Mouse (Mus musculus) ES-E14 (cell line): Measurements from ENCODE around the gene Tars2. TPM values are rescaled to one million over a fixed set of nuclear protein-coding genes. Genes with fewer than 3 reads are reported as not detected.

ENCODE experiments used
- DNase-seq: peaks from one replicate; pipeline ENCODE4 v3.0.0-alpha.2; 2013; ENCODE audit warnings: low read depth, low spot score
- H3K27ac ChIP-seq: 2 replicates; pipeline ENCODE4 v1.5.1; 2012; ENCODE audit warnings: low read depth, mild to moderate bottlenecking, low read length, moderate library complexity, mixed read lengths; ENCODE audit not compliant: poor library complexity, insufficient read depth, severe bottlenecking
- H3K36me3 ChIP-seq: 2 replicates; pipeline ENCODE4 v1.6.1; 2012; ENCODE audit warnings: mild to moderate bottlenecking, low read length, moderate library complexity, mixed read lengths; ENCODE audit not compliant: control insufficient read depth, poor library complexity, insufficient read depth, severe bottlenecking
- H3K4me1 ChIP-seq, 2 experiments: fragments of 150-350 bp in 1 of 2; sonication (generic) in 1 of 2; 2 replicates each; pipeline ENCODE4 v1.6.1; 2012; ENCODE audit warnings: low read length in 2 of 2, mild to moderate bottlenecking in 1 of 2, mixed read lengths in 1 of 2; ENCODE audit not compliant: control insufficient read depth in 2 of 2, insufficient read depth in 2 of 2, poor library complexity in 1 of 2
- H3K4me3 ChIP-seq, 2 experiments: fragments of 150-350 bp in 1 of 2; sonication (generic) in 1 of 2; 2 replicates each; pipeline ENCODE4 v1.5.1; 2012; ENCODE audit warnings: low read length in 2 of 2, low read depth in 1 of 2, mild to moderate bottlenecking in 1 of 2, mixed read lengths in 1 of 2; ENCODE audit not compliant: insufficient read depth in 1 of 2, poor library complexity in 1 of 2, severe bottlenecking in 1 of 2
- H3K9ac ChIP-seq: 2 replicates; pipeline ENCODE4 v1.6.1; 2012; ENCODE audit warnings: low read depth, mild to moderate bottlenecking, low read length, mixed read lengths; ENCODE audit not compliant: poor library complexity, insufficient read depth, severe bottlenecking
- H3K9me3 ChIP-seq: fragments of 150-350 bp; sonication (generic); 2 replicates; pipeline ENCODE4 v1.6.1; 2012; ENCODE audit warnings: low read depth, mild to moderate bottlenecking, low read length; ENCODE audit not compliant: control insufficient read depth, insufficient read depth
- CHD2 ChIP-seq: IDR thresholded peaks from 2 replicates; pipeline ENCODE4 v1.6.1; 2014; ENCODE audit warnings: mild to moderate bottlenecking, low read depth, low read length, inconsistent platforms
- HCFC1 ChIP-seq: IDR thresholded peaks from 2 replicates; pipeline ENCODE4 v1.6.1; 2012; ENCODE audit warnings: low read length, inconsistent platforms, borderline replicate concordance; ENCODE audit not compliant: insufficient read depth
- MAFK ChIP-seq: IDR thresholded peaks from 2 replicates; pipeline ENCODE4 v1.6.1; 2014; ENCODE audit warnings: mild to moderate bottlenecking, low read depth, low read length, inconsistent platforms; ENCODE audit not compliant: insufficient read depth
- ZC3H11A ChIP-seq: IDR thresholded peaks from 2 replicates; pipeline ENCODE4 v1.6.1; 2012; ENCODE audit warnings: low read depth, mild to moderate bottlenecking, inconsistent platforms, low read length, borderline replicate concordance
- ZNF384 ChIP-seq: IDR thresholded peaks from 2 replicates; pipeline ENCODE4 v1.6.1; 2012; ENCODE audit warnings: low read depth, low read length, inconsistent platforms
- in situ Hi-C, 2 experiments: fragments of 600-800 bp; cut with MboI; formaldehyde crosslinking; loops; one replicate each; pipeline ENCODE4 v1.15.1; 2025; ENCODE audit warnings: low sequenced_read_pairs in 2 of 2, inconsistent platforms in 1 of 2; ENCODE audit not compliant: unreplicated experiment in 2 of 2
- total RNA-seq: library from RNA; depleted of rRNA; stranded (reverse); fragments of 300-350 nt; gene quantifications from 2 replicates; pipeline ENCODE4 v1.2.3, GENCODE M21; 2012

Gene Tars2
- total RNA-seq, 1 experiment = 85.9 TPM

GRCm38 (mm10) chr3:95732744-95733521 lies 27.1 kb downstream of the Tars2 start:
- in situ Hi-C loops = no loop called here
- H3K9me3 ChIP-seq = no peaks in the 10 kb centered on the region
- no peak overlapping the region for H3K4me3 ChIP-seq
- DNase-seq = no peak
- peaks cover 9 to 33% of the 10 kb centered on the region in 2 experiments; a peak in 3 of 4 replicates for H3K4me1 ChIP-seq
- no peak overlapping the region for H3K9ac ChIP-seq
- no peak for TF ChIP-seq ZNF384
- no peak for TF ChIP-seq HCFC1
- no peak for TF ChIP-seq ZC3H11A
- no peak for TF ChIP-seq MAFK
- no peak for TF ChIP-seq CHD2
- H3K27ac ChIP-seq = no peak overlapping the region
- peaks cover 3% of the 10 kb centered on the region; the same call in 1 of the 2 replicates for H3K36me3 ChIP-seq

GRCm38 (mm10) chr3:95732297-95732696 lies 27.7 kb downstream of the Tars2 start:
- no peak for DNase-seq
- H3K9ac ChIP-seq = no peak overlapping the region
- H3K27ac ChIP-seq = no peak overlapping the region
- peaks cover 3% of the 10 kb centered on the region; the same call in 1 of the 2 replicates for H3K36me3 ChIP-seq
- H3K4me3 ChIP-seq = no peak overlapping the region
- in situ Hi-C loops = no loop called here
- TF ChIP-seq MAFK (no peak), ZNF384 (no peak), ZC3H11A (no peak), HCFC1 (no peak), CHD2 (no peak)
- no peaks in the 10 kb centered on the region for H3K9me3 ChIP-seq
- H3K4me1 ChIP-seq = peaks cover 8 to 28% of the 10 kb centered on the region in 2 experiments; a peak in 3 of 4 replicates

DNA sequence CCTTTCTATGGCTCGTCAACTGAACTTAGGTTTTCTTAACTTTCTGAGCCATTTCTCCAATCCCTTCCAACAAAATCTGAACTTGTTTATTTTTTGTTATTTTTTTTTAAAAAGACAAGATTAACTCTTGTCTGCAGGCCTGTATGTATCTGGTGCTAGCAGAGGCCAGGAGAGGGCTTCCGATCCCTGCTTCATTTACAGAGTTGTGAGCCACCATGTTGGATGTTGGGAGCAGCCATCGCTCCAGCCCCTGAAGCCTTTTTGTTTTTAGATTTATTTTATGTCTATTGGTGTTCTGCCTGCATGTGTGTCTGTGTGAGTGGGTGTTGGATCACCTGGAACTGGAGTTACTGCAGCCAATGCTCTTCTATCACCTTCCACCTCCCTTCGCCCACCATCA lies 28.2 kb downstream of the Tars2 start:
- in situ Hi-C loops = no loop called here
- H3K36me3 ChIP-seq = peaks cover 3% of the 10 kb centered on the region; the same call in 1 of the 2 replicates
- H3K27ac ChIP-seq = no peak overlapping the region
- H3K4me1 ChIP-seq = peaks cover 7 to 28% of the 10 kb centered on the region in 2 experiments; a peak in 3 of 4 replicates
- no peak for TF ChIP-seq ZC3H11A
- no peak for TF ChIP-seq ZNF384
- TF ChIP-seq CHD2 = no peak
- TF ChIP-seq HCFC1 = no peak
- TF ChIP-seq MAFK = no peak
- DNase-seq = no peak
- H3K4me3 ChIP-seq = no peak overlapping the region
- H3K9me3 ChIP-seq = no peaks in the 10 kb centered on the region
- H3K9ac ChIP-seq = no peak overlapping the region

DNA sequence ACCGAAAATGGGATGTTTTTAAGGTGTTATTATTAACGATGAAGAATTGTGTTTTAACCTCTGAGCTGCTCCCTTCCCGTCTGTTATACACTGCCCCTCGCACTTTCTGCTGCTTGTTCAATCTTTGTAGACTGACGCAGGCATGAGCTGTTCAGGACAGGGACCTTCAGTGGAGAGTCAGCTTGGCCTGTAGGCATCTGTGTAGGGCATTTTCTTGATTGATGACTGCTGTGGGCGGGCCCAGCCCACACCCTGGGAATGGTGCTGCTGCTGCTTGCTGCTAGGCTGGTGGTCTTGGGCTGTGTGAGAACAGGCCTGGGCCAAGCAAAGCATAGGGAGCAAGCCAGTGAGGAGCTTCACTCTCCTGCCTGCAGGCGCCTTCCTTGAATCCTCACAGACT lies 29.6 kb downstream of the Tars2 start:
- Histone ChIP-seq H3K4me3 (no peak overlapping the region), H3K36me3 (no peaks in the 10 kb centered on the region; the same call in 1 of the 2 replicates), H3K27ac (no peak overlapping the region), H3K9me3 (no peaks in the 10 kb centered on the region), H3K4me1 (peaks cover 7 to 17% of the 10 kb centered on the region in 2 experiments; a peak in 3 of 4 replicates), H3K9ac (no peak overlapping the region)
- no peak for DNase-seq
- in situ Hi-C loops = no loop called here
- no peak for TF ChIP-seq HCFC1
- TF ChIP-seq ZC3H11A = no peak
- no peak for TF ChIP-seq ZNF384
- TF ChIP-seq MAFK = no peak
- TF ChIP-seq CHD2 = no peak
